Mouse (Mus musculus) embryo, embryonic 11.5 days (tissue): ENCODE measurements at regions not wholly inside any gene's neighbourhood (a gene's known extent, or its start where the extent isn't known, plus 50 kb on each side); places are given as distances from the start of the nearest gene placed in this dataset.

Experiments
- DNase-seq: peaks from one replicate; pipeline ENCODE4 v3.0.0-alpha.2; 2012; ENCODE audit warnings: low read depth, low spot score

GRCm38 (mm10) chr6:117237096-117237495, 68.8 kb downstream of the Cxcl12 start:
- no peak for DNase-seq

- DNase-seq = no peak
These were observed 72.9 kb downstream of the Cxcl12 start for GRCm38 (mm10) chr6:117241206-117241605.

GRCm38 (mm10) chr6:117245398-117245797, 77.1 kb downstream of the Cxcl12 start:
- DNase-seq = no peak

GRCm38 (mm10) chr6:117245849-117246248, 77.5 kb downstream of the Cxcl12 start:
- no peak for DNase-seq

- DNase-seq = peak; percentile 16
These were observed 81.0 kb downstream of the Cxcl12 start for GRCm38 (mm10) chr6:117249230-117249921.

- no peak for DNase-seq
These were observed 81.7 kb downstream of the Cxcl12 start for GRCm38 (mm10) chr6:117250051-117250450.

GRCm38 (mm10) chr6:117251383-117251925, 83.1 kb downstream of the Cxcl12 start:
- DNase-seq = no peak

GRCm38 (mm10) chr6:117252361-117252760, 84.0 kb downstream of the Cxcl12 start:
- no peak for DNase-seq

GRCm38 (mm10) chr6:117253036-117253435, 84.7 kb downstream of the Cxcl12 start:
- DNase-seq = no peak

- no peak for DNase-seq
These were observed 85.4 kb downstream of the Cxcl12 start for GRCm38 (mm10) chr6:117253586-117254330.

GRCm38 (mm10) chr6:117254620-117255228, 86.4 kb downstream of the Cxcl12 start:
- no peak for DNase-seq

- no peak for DNase-seq
These were observed 87.2 kb downstream of the Cxcl12 start for GRCm38 (mm10) chr6:117255399-117256098.

GRCm38 (mm10) chr6:117256099-117256471, 87.8 kb downstream of the Cxcl12 start:
- no peak for DNase-seq

- no peak for DNase-seq
These were observed 89.3 kb downstream of the Cxcl12 start for GRCm38 (mm10) chr6:117257591-117257990.

- no peak for DNase-seq
These were observed 99.6 kb downstream of the Cxcl12 start for GRCm38 (mm10) chr6:117267906-117268305.

GRCm38 (mm10) chr6:117268376-117268775, 100.0 kb downstream of the Cxcl12 start:
- DNase-seq = no peak

- no peak for DNase-seq
These were observed 101.9 kb downstream of the Cxcl12 start for GRCm38 (mm10) chr6:117270261-117270660.

- DNase-seq = no peak
These were observed 103.4 kb downstream of the Cxcl12 start for GRCm38 (mm10) chr6:117271562-117272226.

GRCm38 (mm10) chr6:117272227-117272955, 104.1 kb downstream of the Cxcl12 start:
- no peak for DNase-seq

GRCm38 (mm10) chr6:117275915-117276314, 107.6 kb downstream of the Cxcl12 start:
- DNase-seq = no peak

GRCm38 (mm10) chr6:117276850-117277249, 108.5 kb downstream of the Cxcl12 start:
- DNase-seq = no peak
